Mouse (Mus musculus): ENCODE results near the gene Yars2.

DNA sequence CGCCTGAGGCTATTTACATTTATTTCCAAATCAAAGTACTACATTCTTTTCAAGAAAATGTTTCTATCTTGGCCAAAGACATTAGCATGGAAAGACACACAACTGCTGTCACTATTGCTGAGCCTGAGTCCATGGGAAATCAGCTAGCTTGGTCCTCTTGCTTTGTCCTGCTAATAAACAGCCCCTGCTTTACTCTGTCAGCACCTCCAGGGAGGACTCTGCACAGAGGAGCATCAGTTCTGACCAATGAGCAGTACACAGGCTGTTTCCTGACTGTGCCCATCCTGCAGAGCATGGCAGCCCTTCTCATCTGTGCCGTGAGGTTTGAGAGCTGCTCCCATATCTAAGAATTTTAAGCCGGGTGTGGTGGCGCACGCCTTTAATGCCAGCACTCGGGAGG lies 29.0 kb upstream of the Yars2 start:
- no peak for TF ChIP-seq POLR2A (IDR thresholded peaks at IDR 0.05; ENCODE audit: low read depth, low read length)
- no peak for TF ChIP-seq CTCF (IDR thresholded peaks at IDR 0.05; ENCODE audit: extremely low read depth, insufficient read depth, insufficient read length, insufficient replicate concordance)

All from spleen, adult 2 months (tissue).